Mouse (Mus musculus): ENCODE results near the gene Hectd1. TPM values are rescaled to one million over a fixed set of nuclear protein-coding genes. Genes with fewer than 3 reads are reported as not detected.

The Hectd1 gene
- polyA plus RNA-seq, 1 experiment from 2014 or later = 28.1 TPM

- Histone ChIP-seq H3K4me1 (replicated peaks) (0 out of 2 replicates have a peak, but pooled peaks cover 4% of the 10 kb centered on the region), H3K27me3 (ENCODE audit: insufficient read depth, poor library complexity, severe bottlenecking) (no peaks in the 10 kb centered on the region), H3K4me3 (no peak overlapping the region), H3K9me3 (no peaks in the 10 kb centered on the region), H3K27ac (no peak overlapping the region), H3K36me3 (peaks cover 17% of the 10 kb centered on the region)
- no peak for DNase-seq (ENCODE audit: low spot score)
- WGBS = 69% methylated on average over 7 of the region's 7 CpGs
Measured at GRCm38 (mm10) chr12:51735840-51736271, 93.5 kb downstream of the Hectd1 start.

GRCm38 (mm10) chr12:51734605-51735211, 94.6 kb downstream of the Hectd1 start:
- 0 out of 2 replicates have a peak, but pooled peaks cover 4% of the 10 kb centered on the region for H3K4me1 ChIP-seq (replicated peaks)
- no peak overlapping the region for H3K4me3 ChIP-seq
- WGBS = 84% methylated on average over 14 of the region's 14 CpGs
- no peak overlapping the region for H3K27ac ChIP-seq
- no peaks in the 10 kb centered on the region for H3K27me3 ChIP-seq (ENCODE audit: insufficient read depth, poor library complexity, severe bottlenecking)
- peaks cover 18% of the 10 kb centered on the region for H3K36me3 ChIP-seq
- DNase-seq (ENCODE audit: low spot score) = no peak
- H3K9me3 ChIP-seq = no peaks in the 10 kb centered on the region

GRCm38 (mm10) chr12:51729827-51730226, 99.5 kb downstream of the Hectd1 start:
- peaks cover 30% of the 10 kb centered on the region for H3K36me3 ChIP-seq
- no peak overlapping the region for H3K4me3 ChIP-seq
- no peaks in the 10 kb centered on the region for H3K27me3 ChIP-seq (ENCODE audit: insufficient read depth, poor library complexity, severe bottlenecking)
- no peaks in the 10 kb centered on the region for H3K4me1 ChIP-seq (replicated peaks)
- no peak for DNase-seq (ENCODE audit: low spot score)
- no peak overlapping the region for H3K27ac ChIP-seq
- 94% methylated on average over 9 of the region's 9 CpGs for WGBS
- no peaks in the 10 kb centered on the region for H3K9me3 ChIP-seq

GRCm38 (mm10) chr12:51729058-51729457, 100.3 kb downstream of the Hectd1 start:
- H3K27ac ChIP-seq = no peak overlapping the region
- 83% methylated on average over 11 of the region's 11 CpGs for WGBS
- H3K27me3 ChIP-seq (ENCODE audit: insufficient read depth, poor library complexity, severe bottlenecking) = no peaks in the 10 kb centered on the region
- no peaks in the 10 kb centered on the region for H3K9me3 ChIP-seq
- no peak overlapping the region for H3K4me3 ChIP-seq
- no peaks in the 10 kb centered on the region for H3K4me1 ChIP-seq (replicated peaks)
- peaks cover 33% of the 10 kb centered on the region for H3K36me3 ChIP-seq
- no peak for DNase-seq (ENCODE audit: low spot score)

- Histone ChIP-seq H3K27ac (no peak overlapping the region), H3K4me3 (no peak overlapping the region), H3K36me3 (peaks cover 50% of the 10 kb centered on the region), H3K27me3 (ENCODE audit: insufficient read depth, poor library complexity, severe bottlenecking) (no peaks in the 10 kb centered on the region), H3K4me1 (replicated peaks) (no peaks in the 10 kb centered on the region), H3K9me3 (no peaks in the 10 kb centered on the region)
- no peak for DNase-seq (ENCODE audit: low spot score)
- WGBS = 93% methylated on average over 8 of the region's 8 CpGs
Measured at GRCm38 (mm10) chr12:51721836-51722235, 107.5 kb downstream of the Hectd1 start.

- 95% methylated on average over 6 of the region's 6 CpGs for WGBS
Measured at GRCm38 (mm10) chr12:51718617-51719016, 110.7 kb downstream of the Hectd1 start.

GRCm38 (mm10) chr12:51712685-51713084, 116.7 kb downstream of the Hectd1 start:
- peaks cover 8% of the 10 kb centered on the region; the same call in 1 of the 2 replicates for H3K36me3 ChIP-seq
- no peak overlapping the region for H3K27ac ChIP-seq
- H3K27me3 ChIP-seq (ENCODE audit: insufficient read depth, poor library complexity, severe bottlenecking) = no peaks in the 10 kb centered on the region
- 66% methylated on average over 1 of the region's 1 CpGs for WGBS
- H3K4me3 ChIP-seq = no peak overlapping the region
- H3K4me1 ChIP-seq (replicated peaks) = peaks cover 10% of the 10 kb centered on the region; the same call in 1 of the 2 replicates
- DNase-seq (ENCODE audit: low spot score) = no peak
- no peaks in the 10 kb centered on the region for H3K9me3 ChIP-seq

More at GRCm38 (mm10) chr12:51718617-51719016, 110.7 kb downstream of the Hectd1 start:
- DNase-seq (ENCODE audit: low spot score) = no peak
- Histone ChIP-seq H3K9me3 (no peaks in the 10 kb centered on the region), H3K27ac (no peak overlapping the region), H3K27me3 (ENCODE audit: insufficient read depth, poor library complexity, severe bottlenecking) (no peaks in the 10 kb centered on the region), H3K4me3 (no peak overlapping the region), H3K4me1 (replicated peaks) (no peaks in the 10 kb centered on the region), H3K36me3 (peaks cover 35% of the 10 kb centered on the region)

GRCm38 (mm10) chr12:51710154-51710553, 119.2 kb downstream of the Hectd1 start:
- peaks cover 10% of the 10 kb centered on the region; the same call in 1 of the 2 replicates for H3K4me1 ChIP-seq (replicated peaks)

GRCm38 (mm10) chr12:51709741-51710140, 119.6 kb downstream of the Hectd1 start:
- Histone ChIP-seq H3K27me3 (ENCODE audit: insufficient read depth, poor library complexity, severe bottlenecking) (no peaks in the 10 kb centered on the region), H3K9me3 (no peaks in the 10 kb centered on the region), H3K4me3 (no peak overlapping the region), H3K36me3 (0 out of 2 replicates have a peak, but pooled peaks cover 4% of the 10 kb centered on the region), H3K4me1 (replicated peaks) (peaks cover 10% of the 10 kb centered on the region; the same call in 1 of the 2 replicates), H3K27ac (no peak overlapping the region)
- DNase-seq (ENCODE audit: low spot score) = no peak
- WGBS = 69% methylated on average over 3 of the region's 3 CpGs

More at GRCm38 (mm10) chr12:51710154-51710553, 119.2 kb downstream of the Hectd1 start:
- no peaks in the 10 kb centered on the region for H3K27me3 ChIP-seq (ENCODE audit: insufficient read depth, poor library complexity, severe bottlenecking)
- WGBS = 69% methylated on average over 5 of the region's 5 CpGs
- H3K36me3 ChIP-seq = 0 out of 2 replicates have a peak, but pooled peaks cover 4% of the 10 kb centered on the region
- H3K27ac ChIP-seq = no peak overlapping the region
- DNase-seq (ENCODE audit: low spot score) = no peak
- H3K9me3 ChIP-seq = no peaks in the 10 kb centered on the region
- H3K4me3 ChIP-seq = no peak overlapping the region

- WGBS = 72% methylated on average over 14 of the region's 14 CpGs
- H3K4me3 ChIP-seq = no peak overlapping the region
- H3K4me1 ChIP-seq (replicated peaks) = peaks cover 15% of the 10 kb centered on the region
- no peaks in the 10 kb centered on the region for H3K9me3 ChIP-seq
- 0 out of 2 replicates have a peak, but pooled peaks cover 4% of the 10 kb centered on the region for H3K36me3 ChIP-seq
- no peak for DNase-seq (ENCODE audit: low spot score)
- H3K27ac ChIP-seq = no peak overlapping the region
- no peaks in the 10 kb centered on the region for H3K27me3 ChIP-seq (ENCODE audit: insufficient read depth, poor library complexity, severe bottlenecking)
Measured at GRCm38 (mm10) chr12:51708941-51709686, 120.2 kb downstream of the Hectd1 start.

GRCm38 (mm10) chr12:51706673-51707235, 122.6 kb downstream of the Hectd1 start:
- peaks cover 7% of the 10 kb centered on the region; the same call in 1 of the 2 replicates for H3K36me3 ChIP-seq
- no peaks in the 10 kb centered on the region for H3K27me3 ChIP-seq (ENCODE audit: insufficient read depth, poor library complexity, severe bottlenecking)
- no peak overlapping the region for H3K27ac ChIP-seq
- 84% methylated on average over 5 of the region's 5 CpGs for WGBS
- no peak overlapping the region for H3K4me3 ChIP-seq
- peaks cover 22% of the 10 kb centered on the region for H3K4me1 ChIP-seq (replicated peaks)
- DNase-seq (ENCODE audit: low spot score) = no peak
- H3K9me3 ChIP-seq = peaks cover 3% of the 10 kb centered on the region; the same call in 1 of the 2 replicates

- H3K27me3 ChIP-seq (ENCODE audit: insufficient read depth, poor library complexity, severe bottlenecking) = no peaks in the 10 kb centered on the region
- peaks cover 22% of the 10 kb centered on the region for H3K4me1 ChIP-seq (replicated peaks)
- DNase-seq (ENCODE audit: low spot score) = no peak
- H3K4me3 ChIP-seq = no peak overlapping the region
- H3K9me3 ChIP-seq = peaks cover 8% of the 10 kb centered on the region; the same call in 1 of the 2 replicates
- peaks cover 11% of the 10 kb centered on the region; the same call in 1 of the 2 replicates for H3K36me3 ChIP-seq
- H3K27ac ChIP-seq = no peak overlapping the region
- 82% methylated on average over 12 of the region's 12 CpGs for WGBS
Measured at GRCm38 (mm10) chr12:51705778-51706177, 123.6 kb downstream of the Hectd1 start.

All from hindbrain, embryonic 10.5 days (tissue).